Mouse (Mus musculus) lung, adult 10 weeks (tissue): Measurements from ENCODE around the gene Psat1. TPM values are rescaled to one million over a fixed set of nuclear protein-coding genes. Genes with fewer than 3 reads are reported as not detected.

ENCODE experiments used
- polyA plus RNA-seq: library from polyadenylated mRNA; stranded (reverse); fragments of 350-450 nt; fragmentation: Illumina TruSeq; extraction: RNeasy Lipid Tissue Mini Kit (QIAGEN cat#74804); gene quantifications from one replicate; pipeline ENCODE4 v1.2.3, GENCODE M21; 2014; ENCODE audit warnings: low read depth, low replicate concordance; ENCODE audit not compliant: insufficient read depth

Gene Psat1
- polyA plus RNA-seq = 9.5 TPM

DNA sequence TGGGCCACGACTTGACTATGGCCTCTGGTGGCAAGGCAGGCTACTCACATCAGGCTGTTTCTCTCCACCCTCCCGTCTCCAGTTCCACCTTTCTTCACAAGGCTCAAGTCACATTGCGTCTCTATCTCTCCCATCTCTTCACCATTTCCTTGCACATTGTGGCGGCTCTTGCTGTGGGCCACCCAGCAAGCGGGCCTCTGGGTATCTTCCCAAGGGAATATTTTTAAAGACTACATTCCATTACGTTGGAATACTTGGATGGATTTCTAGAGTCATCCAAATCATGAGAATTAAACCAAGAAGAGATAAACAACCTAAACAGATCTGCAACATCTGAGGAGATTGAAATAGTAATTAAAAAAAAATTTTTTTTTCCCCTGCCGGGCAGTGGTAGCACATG lies at the start of gene Psat1:
Gene Psat1, minus strand, starts transcription at position 101 of the 400 bp plus-strand sequence.

DNA sequence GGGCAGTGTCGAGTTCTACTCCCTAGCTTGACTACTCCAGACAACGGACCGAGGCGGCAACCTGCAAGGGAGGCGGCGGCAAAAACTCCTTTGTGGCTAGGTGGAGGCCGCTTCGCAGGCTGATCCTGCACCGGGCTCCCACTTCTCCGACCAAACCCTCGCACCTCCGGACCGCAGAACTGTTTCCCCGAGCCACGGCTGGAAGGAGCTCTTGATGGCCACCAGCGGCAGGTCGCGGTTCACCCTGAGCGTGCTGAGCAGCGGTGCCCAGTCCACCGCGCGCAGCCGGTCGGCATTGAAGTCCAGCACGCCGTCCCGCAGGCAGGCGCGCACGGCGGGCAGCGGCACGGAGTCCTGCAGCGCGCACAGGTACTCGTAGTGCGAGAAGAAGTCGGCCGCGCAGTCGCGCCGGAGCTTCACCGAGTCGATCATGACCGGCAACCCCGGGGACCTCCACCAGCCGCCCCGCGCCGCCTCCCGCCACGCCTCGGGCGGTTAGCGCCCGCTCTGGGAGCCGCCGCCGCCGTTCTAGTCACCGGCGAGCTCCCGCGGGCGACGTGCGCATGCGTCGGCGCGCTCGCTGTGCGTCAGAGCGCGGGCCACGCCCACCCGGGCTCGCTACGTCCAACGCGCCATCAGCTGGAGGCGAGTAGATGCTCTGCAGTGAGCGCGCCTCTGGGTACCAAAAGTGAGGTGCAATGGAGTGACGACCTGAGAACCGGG lies 37.5 kb upstream of the Psat1 start, which contains the start of gene Cep78:
Gene Cep78, minus strand, starts transcription at position 541 of the 723 bp plus-strand sequence.

Other genes with a start within 250 kb of the Psat1 start
- 3.2 TPM for gene Cep78, start 37.7 kb upstream of the Psat1 start, polyA plus RNA-seq
- 21.6 TPM for gene Gnaq, start 185.5 kb upstream of the Psat1 start, polyA plus RNA-seq